Mouse (Mus musculus) spleen, embryonic (tissue): Measurements from ENCODE around the gene Mlst8.
"Not testable (repeated sequence)": the region's sequence is repeated elsewhere in the genome, so short reads cannot be mapped to it uniquely, and the experiment has no call there.

Source experiments
- CTCF ChIA-PET: fragments of 350-600 bp; sonication (Branson Sonifier 250); formaldehyde crosslinking; loops from one replicate; lab custom pipeline; 2022; lab: Charles Lee

Gene Mlst8

GRCm38 (mm10) chr17:24469910-24470602 lies 8.8 kb downstream of the Mlst8 start, which contains the start of the genes E4f1 and Pgp:
Gene E4f1 (minus strand): TSS chr17:24470313.
Gene Pgp (plus strand): TSS chr17:24470392.
- CTCF ChIA-PET: no interaction called here

- CTCF ChIA-PET: no interaction called here
Measured at GRCm38 (mm10) chr17:24469336-24469909, 9.5 kb downstream of the Mlst8 start.

GRCm38 (mm10) chr17:24468636-24469246 lies 10.1 kb downstream of the Mlst8 start:
- CTCF ChIA-PET: no interaction called here

GRCm38 (mm10) chr17:24463374-24464133 lies 15.3 kb downstream of the Mlst8 start:
- CTCF ChIA-PET: no interaction called here

GRCm38 (mm10) chr17:24462932-24463331 lies 15.9 kb downstream of the Mlst8 start:
- CTCF ChIA-PET: no interaction called here

- CTCF ChIA-PET: no interaction called here
Measured at GRCm38 (mm10) chr17:24461580-24461979, 17.3 kb downstream of the Mlst8 start.

- CTCF ChIA-PET: not testable (repeated sequence)
Measured at GRCm38 (mm10) chr17:24455523-24456206, 23.2 kb downstream of the Mlst8 start.

GRCm38 (mm10) chr17:24454756-24455522 lies 23.9 kb downstream of the Mlst8 start:
- CTCF ChIA-PET: no interaction called here

GRCm38 (mm10) chr17:24454218-24454755 lies 24.6 kb downstream of the Mlst8 start:
- CTCF ChIA-PET: no interaction called here

GRCm38 (mm10) chr17:24453372-24453771 lies 25.5 kb downstream of the Mlst8 start:
- CTCF ChIA-PET: no interaction called here

GRCm38 (mm10) chr17:24451220-24451619 lies 27.7 kb downstream of the Mlst8 start:
- CTCF ChIA-PET: no interaction called here

- CTCF ChIA-PET: no interaction called here
Measured at GRCm38 (mm10) chr17:24449507-24449906, 29.4 kb downstream of the Mlst8 start.

GRCm38 (mm10) chr17:24446590-24446989 lies 32.3 kb downstream of the Mlst8 start:
- CTCF ChIA-PET: interaction anchor here (0.7 kb wide), 1 partner anchor 31 kb away, joined by 3 read pairs; no protein-coding TSS in a partner anchor

GRCm38 (mm10) chr17:24443409-24443808 lies 35.5 kb downstream of the Mlst8 start:
- CTCF ChIA-PET: no interaction called here

GRCm38 (mm10) chr17:24442632-24443155 lies 36.2 kb downstream of the Mlst8 start, which contains the start of gene Dnase1l2:
Gene Dnase1l2 (minus strand): TSS chr17:24443105.
- CTCF ChIA-PET: no interaction called here

- CTCF ChIA-PET: no interaction called here
Measured at GRCm38 (mm10) chr17:24442107-24442506, 36.8 kb downstream of the Mlst8 start.

GRCm38 (mm10) chr17:24441148-24441547 lies 37.7 kb downstream of the Mlst8 start:
- CTCF ChIA-PET: interaction anchor here (0.6 kb wide), 1 partner anchor 144 kb away, joined by 3 read pairs; no protein-coding TSS in a partner anchor

- CTCF ChIA-PET: interaction anchor here (0.6 kb wide), 1 partner anchor 144 kb away, joined by 3 read pairs; no protein-coding TSS in a partner anchor
Measured at GRCm38 (mm10) chr17:24440377-24440776, 38.5 kb downstream of the Mlst8 start.

- CTCF ChIA-PET: interaction anchor here (0.6 to 1.2 kb wide), 3 partner anchors 15 to 286 kb away, joined by 3 to 16 read pairs (median 3); no protein-coding TSS in a partner anchor
Measured at GRCm38 (mm10) chr17:24437016-24437415, 41.9 kb downstream of the Mlst8 start.
